Mouse (Mus musculus): ENCODE measurements around the gene Ipo7.

Gene Ipo7

GRCm38 (mm10) chr7:110101266-110101665, 83.2 kb downstream of the Ipo7 start:
- no peak for DNase-seq (ENCODE audit: low read depth, low spot score)

- no peak for DNase-seq (ENCODE audit: low read depth, low spot score)
Observed at GRCm38 (mm10) chr7:110105041-110105440, 87.0 kb downstream of the Ipo7 start.
